Mouse (Mus musculus): ENCODE results near the gene Adgrl1. TPM values are rescaled to one million over a fixed set of nuclear protein-coding genes. Genes with fewer than 3 reads are reported as not detected.

The Adgrl1 gene
- polyA plus RNA-seq, 1 experiment from 2014 or later, result 18.8 TPM

DNA sequence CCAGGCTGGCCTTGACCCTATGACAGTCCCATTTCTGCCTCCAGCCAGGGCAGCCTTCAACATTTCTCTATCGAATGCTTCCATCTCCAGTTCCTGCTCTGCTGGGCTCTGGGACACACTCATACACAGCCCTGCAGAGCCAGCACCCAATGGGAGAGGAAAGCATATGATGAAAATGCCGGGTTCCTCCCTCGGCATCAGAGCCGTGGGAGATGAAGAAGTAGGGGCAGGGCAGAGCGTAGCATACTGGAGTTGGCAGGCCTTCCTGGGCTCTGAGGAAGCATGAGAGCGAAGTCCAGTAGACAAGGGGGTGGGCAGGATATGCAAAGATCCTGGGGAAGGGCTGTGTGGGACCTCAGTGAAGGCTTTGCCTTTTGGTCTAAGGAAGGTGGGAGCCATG is 8.7 kb downstream of the Adgrl1 start:
- H3K27me3 ChIP-seq, result no peaks in the 10 kb centered on the region
- peaks cover 66% of the 10 kb centered on the region for H3K4me1 ChIP-seq
- no peaks in the 10 kb centered on the region for H3K9me3 ChIP-seq (replicated peaks)
- H3K9ac ChIP-seq, result no peak overlapping the region
- WGBS, result 63% methylated on average over 6 of the region's 6 CpGs
- no peak overlapping the region for H3K27ac ChIP-seq
- no peak for ATAC-seq (replicated peaks; ENCODE audit: low FRiP score)
- H3K36me3 ChIP-seq, result peaks cover 10% of the 10 kb centered on the region; the same call in 1 of the 2 replicates
- no peak overlapping the region for H3K4me3 ChIP-seq (replicated peaks)
- H3K4me2 ChIP-seq, result no peak overlapping the region

DNA sequence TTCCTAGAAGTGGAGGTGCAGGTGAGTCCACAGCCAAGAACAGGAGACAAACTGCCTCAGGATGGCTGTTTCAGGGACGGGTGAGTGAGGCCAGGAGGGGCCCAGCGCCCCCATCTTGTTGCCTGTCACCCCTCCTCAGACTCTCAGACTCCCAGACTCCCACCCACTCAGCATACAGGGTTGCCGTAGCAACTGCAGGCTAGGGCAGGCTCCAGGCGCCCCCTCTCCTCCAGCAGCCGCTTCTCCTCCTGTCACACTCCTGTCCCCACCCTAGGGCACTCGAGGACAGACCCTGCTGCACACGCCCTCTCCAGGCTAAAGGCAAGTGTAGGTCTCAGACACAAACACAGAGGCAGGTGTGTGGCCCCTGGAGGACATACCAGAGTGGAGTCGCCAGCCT is 9.4 kb downstream of the Adgrl1 start:
- Histone ChIP-seq H3K27me3 (no peaks in the 10 kb centered on the region), H3K9ac (no peak overlapping the region), H3K4me3 (replicated peaks) (no peak overlapping the region), H3K4me2 (no peak overlapping the region), H3K9me3 (replicated peaks) (no peaks in the 10 kb centered on the region), H3K36me3 (peaks cover 10% of the 10 kb centered on the region; the same call in 1 of the 2 replicates), H3K27ac (no peak overlapping the region), H3K4me1 (peaks cover 66% of the 10 kb centered on the region)
- WGBS, result 36% methylated on average over 8 of the region's 8 CpGs
- no peak for ATAC-seq (replicated peaks; ENCODE audit: low FRiP score)

DNA sequence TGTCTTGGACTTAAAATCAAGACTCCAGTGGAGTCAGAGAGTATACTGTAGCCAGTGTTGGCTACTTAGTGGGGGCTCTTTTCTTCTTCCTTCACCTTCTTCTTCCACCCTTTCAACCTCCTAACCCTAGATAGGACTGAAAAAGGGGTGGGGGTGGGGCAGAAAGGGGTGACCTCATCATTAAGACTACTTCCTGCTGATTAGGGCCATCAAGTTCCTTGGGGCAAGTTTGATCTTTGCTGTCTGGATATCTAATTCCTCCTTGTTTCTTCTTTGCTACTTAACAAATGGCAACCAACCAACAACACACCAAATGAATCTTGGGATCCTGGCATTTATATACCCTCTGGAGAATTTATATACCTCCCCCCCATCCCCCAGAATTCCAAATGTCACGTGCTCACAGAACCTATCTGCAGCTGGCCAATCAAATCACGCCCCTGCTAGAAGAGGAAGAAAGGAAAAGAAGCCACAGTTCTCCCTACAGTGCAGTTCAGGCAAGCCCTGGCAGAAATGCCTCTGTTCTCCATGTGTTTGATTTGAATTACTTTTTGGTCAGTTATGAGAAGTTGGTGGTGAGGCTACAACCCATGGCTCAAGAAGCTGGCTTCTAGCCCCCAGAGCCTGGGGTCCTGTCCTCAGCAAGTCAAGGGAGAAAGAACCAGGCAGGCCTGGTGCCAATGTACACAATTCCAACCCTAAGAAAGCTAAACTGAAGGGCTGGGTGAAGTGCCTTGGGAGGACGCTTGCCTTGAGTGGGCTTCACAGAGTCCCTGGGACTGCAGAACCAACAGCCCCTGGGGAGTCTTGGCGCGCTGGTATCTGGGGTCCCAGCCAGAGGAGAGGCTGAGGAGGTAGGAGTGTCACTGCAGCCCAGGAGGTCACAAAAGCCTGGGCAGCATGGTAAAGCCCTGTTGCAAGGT is 12.2 kb downstream of the Adgrl1 start:
- Histone ChIP-seq H3K9me3 (replicated peaks) (no peaks in the 10 kb centered on the region), H3K4me2 (no peak overlapping the region), H3K4me3 (replicated peaks) (no peak overlapping the region), H3K4me1 (peaks cover 61% of the 10 kb centered on the region), H3K9ac (no peak overlapping the region), H3K27me3 (no peaks in the 10 kb centered on the region), H3K36me3 (peaks cover 6% of the 10 kb centered on the region; the same call in 1 of the 2 replicates), H3K27ac (peak overlapping the region; percentile 41; the same call in 1 of the 2 replicates)
- no peak for ATAC-seq (replicated peaks; ENCODE audit: low FRiP score)
- 69% methylated on average over 5 of the region's 5 CpGs for WGBS

DNA sequence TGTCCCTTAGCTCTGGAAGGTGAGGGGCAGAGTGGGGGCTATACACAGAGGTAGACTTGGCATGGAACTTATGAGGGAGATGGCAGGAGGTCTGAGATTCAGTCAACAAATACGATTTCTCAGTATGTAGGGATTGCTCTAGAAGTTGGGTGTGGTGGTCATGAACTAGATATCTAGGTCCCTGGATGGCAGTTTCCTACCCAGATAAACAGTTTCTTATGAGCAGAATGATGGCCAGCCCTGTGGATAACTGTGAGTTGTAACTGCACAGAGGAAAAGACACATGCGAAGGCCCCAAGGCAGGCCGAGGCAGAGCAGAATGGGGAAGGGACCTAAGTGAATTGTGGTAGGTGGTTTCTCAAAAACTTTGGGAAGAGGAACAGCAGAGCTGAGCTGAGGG is 14.3 kb downstream of the Adgrl1 start:
- Histone ChIP-seq H3K4me3 (replicated peaks) (no peak overlapping the region), H3K9me3 (replicated peaks) (no peaks in the 10 kb centered on the region), H3K4me2 (no peak overlapping the region), H3K27me3 (no peaks in the 10 kb centered on the region), H3K36me3 (peaks cover 16% of the 10 kb centered on the region), H3K9ac (no peak overlapping the region), H3K4me1 (peaks cover 42% of the 10 kb centered on the region), H3K27ac (no peak overlapping the region)
- WGBS, result 87% methylated on average over 3 of the region's 3 CpGs
- no peak for ATAC-seq (replicated peaks; ENCODE audit: low FRiP score)

DNA sequence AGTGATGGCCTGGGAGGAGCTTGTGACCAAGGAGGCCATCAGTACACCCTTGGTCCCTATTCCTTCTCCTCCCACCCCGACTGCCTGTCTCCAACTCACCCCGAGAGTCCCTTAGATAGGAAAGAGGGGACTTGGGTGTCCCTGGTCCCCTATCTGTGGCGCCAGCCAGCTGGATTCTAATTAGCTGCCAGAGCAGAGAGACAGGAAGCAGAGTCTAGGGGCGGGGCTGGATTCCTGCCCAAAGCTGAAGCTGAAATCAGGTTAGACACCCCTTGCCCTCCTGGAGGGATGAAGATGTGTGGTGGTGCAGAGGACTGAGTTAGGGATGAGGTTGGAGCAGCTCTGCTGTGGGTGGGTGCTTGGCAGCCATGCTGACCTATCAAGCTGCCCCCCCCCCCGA is 15.0 kb downstream of the Adgrl1 start:
- Histone ChIP-seq H3K4me3 (replicated peaks) (no peak overlapping the region), H3K36me3 (peaks cover 23% of the 10 kb centered on the region), H3K9ac (no peak overlapping the region), H3K4me1 (peaks cover 36% of the 10 kb centered on the region), H3K4me2 (no peak overlapping the region), H3K9me3 (replicated peaks) (no peaks in the 10 kb centered on the region), H3K27me3 (no peaks in the 10 kb centered on the region), H3K27ac (no peak overlapping the region)
- ATAC-seq (replicated peaks; ENCODE audit: low FRiP score), result no peak
- WGBS, result 56% methylated on average over 5 of the region's 5 CpGs

DNA sequence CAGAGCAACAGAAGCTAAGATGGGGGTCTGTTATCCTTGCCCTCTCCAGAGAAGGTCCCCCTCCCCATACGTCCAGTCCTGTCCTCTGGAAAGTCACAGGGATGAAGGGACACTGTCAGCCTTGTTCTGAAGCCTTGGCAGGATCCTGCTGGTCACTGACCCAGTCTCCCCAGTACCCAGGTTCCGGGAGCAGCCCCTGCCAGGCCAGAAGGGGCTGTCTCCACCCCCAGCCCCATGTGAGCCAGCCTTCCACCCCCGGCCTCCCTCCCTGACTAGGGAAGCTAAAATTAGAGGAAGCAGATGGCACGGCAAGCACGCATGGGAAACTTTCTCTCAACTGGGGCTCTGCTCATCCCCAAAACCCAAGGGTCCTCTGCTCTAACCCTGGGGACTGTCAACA is 16.1 kb downstream of the Adgrl1 start:
- H3K27ac ChIP-seq, result no peak overlapping the region
- H3K4me1 ChIP-seq, result peaks cover 29% of the 10 kb centered on the region
- H3K9me3 ChIP-seq (replicated peaks), result no peaks in the 10 kb centered on the region
- no peaks in the 10 kb centered on the region for H3K27me3 ChIP-seq
- WGBS, result 77% methylated on average over 5 of the region's 5 CpGs
- H3K4me3 ChIP-seq (replicated peaks), result no peak overlapping the region
- no peak overlapping the region for H3K4me2 ChIP-seq
- peaks cover 33% of the 10 kb centered on the region for H3K36me3 ChIP-seq
- H3K9ac ChIP-seq, result no peak overlapping the region
- no peak for ATAC-seq (replicated peaks; ENCODE audit: low FRiP score)

DNA sequence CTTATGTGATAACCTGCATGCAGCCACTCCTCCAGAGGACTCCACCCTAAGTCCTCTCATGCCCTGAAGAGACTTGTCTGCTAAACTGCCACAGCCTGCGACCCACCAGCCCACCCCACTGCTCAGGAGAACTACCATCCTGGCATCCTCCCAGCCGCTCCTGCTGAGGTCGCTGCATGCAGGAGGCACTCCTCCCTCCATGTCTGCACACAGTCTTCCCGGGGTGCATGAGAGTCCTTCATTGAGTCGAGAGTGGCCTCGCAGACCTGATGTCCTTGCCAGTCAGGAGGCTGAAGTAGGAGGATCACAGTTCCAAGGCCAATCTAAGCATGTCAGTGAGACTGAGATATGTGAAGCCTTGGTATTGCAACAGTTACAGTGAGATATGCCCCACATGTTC is 17.7 kb downstream of the Adgrl1 start:
- Histone ChIP-seq H3K9me3 (replicated peaks) (no peaks in the 10 kb centered on the region), H3K4me1 (peaks cover 19% of the 10 kb centered on the region), H3K4me2 (no peak overlapping the region), H3K4me3 (replicated peaks) (no peak overlapping the region), H3K9ac (no peak overlapping the region), H3K27ac (no peak overlapping the region), H3K36me3 (peaks cover 44% of the 10 kb centered on the region), H3K27me3 (no peaks in the 10 kb centered on the region)
- 75% methylated on average over 6 of the region's 6 CpGs for WGBS
- ATAC-seq (replicated peaks; ENCODE audit: low FRiP score), result no peak

DNA sequence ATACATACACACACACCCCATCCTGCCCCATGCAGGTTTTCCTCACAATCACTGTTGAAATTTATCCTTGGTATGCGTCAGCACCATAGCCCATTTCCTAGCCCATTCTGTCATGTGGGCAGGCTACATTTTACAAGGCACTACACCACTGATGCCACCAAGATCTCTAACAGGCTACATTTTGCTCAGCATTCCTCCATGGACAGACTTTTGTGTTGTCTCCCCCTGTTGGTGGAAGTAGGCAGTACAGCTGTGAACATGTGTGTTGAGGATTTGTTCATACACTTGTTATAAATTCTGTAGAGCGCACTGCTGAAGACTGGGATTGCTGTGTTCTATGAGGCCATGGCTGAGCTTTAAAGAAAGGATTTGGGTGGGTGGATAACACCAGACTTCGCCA is 21.7 kb downstream of the Adgrl1 start:
- H3K9ac ChIP-seq, result no peak overlapping the region
- H3K27me3 ChIP-seq, result no peaks in the 10 kb centered on the region
- H3K4me1 ChIP-seq, result peaks cover 16% of the 10 kb centered on the region
- no peak overlapping the region for H3K4me3 ChIP-seq (replicated peaks)
- peaks cover 72% of the 10 kb centered on the region for H3K36me3 ChIP-seq
- no peak overlapping the region for H3K27ac ChIP-seq
- no peaks in the 10 kb centered on the region for H3K9me3 ChIP-seq (replicated peaks)
- whole genome bisulfite sequencing, result 72% methylated on average over 3 of the region's 3 CpGs
- no peak overlapping the region for H3K4me2 ChIP-seq
- no peak for ATAC-seq (replicated peaks; ENCODE audit: low FRiP score)

DNA sequence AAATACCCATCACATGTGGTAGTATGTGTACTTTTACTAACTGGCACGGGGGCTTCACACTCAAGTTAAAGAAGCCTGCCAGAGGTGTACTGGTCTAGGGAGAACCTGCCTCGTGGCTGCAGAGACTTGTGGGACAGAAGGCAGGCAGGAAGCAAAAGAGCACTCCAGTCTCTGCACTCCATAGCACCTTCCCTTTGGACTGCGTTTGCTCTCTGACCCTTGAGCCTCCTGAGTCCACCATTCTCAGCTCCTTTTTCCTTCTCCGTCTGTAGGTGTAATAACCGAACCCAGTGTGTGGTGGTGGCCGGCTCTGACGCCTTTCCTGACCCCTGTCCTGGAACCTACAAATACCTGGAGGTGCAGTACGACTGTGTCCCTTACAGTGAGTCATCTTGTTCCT is 22.8 kb downstream of the Adgrl1 start:
- Histone ChIP-seq H3K27ac (no peak overlapping the region), H3K36me3 (peaks cover 71% of the 10 kb centered on the region), H3K4me2 (no peak overlapping the region), H3K4me3 (replicated peaks) (no peak overlapping the region), H3K9ac (no peak overlapping the region), H3K9me3 (replicated peaks) (no peaks in the 10 kb centered on the region), H3K27me3 (no peaks in the 10 kb centered on the region), H3K4me1 (peaks cover 21% of the 10 kb centered on the region)
- no peak for ATAC-seq (replicated peaks; ENCODE audit: low FRiP score)
- WGBS, result 90% methylated on average over 8 of the region's 8 CpGs

DNA sequence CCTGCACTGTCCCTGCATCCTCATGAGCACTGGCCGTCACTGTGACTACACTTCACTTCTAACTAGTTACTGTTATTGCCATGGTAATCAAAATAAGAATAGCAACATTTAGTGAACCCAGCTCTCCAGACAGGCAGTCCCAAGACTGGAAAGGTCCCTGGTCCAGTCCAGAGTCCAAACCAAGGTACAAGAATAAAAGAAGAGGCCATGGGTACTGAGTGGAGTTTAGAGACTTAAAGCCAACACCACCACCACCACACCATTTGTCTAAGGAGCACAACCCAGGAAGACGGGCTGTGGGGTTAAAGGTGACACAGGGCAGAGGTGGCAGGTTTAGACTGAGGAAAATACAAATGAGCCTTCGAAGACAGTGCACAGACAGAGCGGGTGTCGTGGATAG is 24.7 kb downstream of the Adgrl1 start:
- H3K9me3 ChIP-seq (replicated peaks), result no peaks in the 10 kb centered on the region
- no peak overlapping the region for H3K4me2 ChIP-seq
- no peak for ATAC-seq (replicated peaks; ENCODE audit: low FRiP score)
- peaks cover 74% of the 10 kb centered on the region for H3K36me3 ChIP-seq
- 84% methylated on average over 5 of the region's 5 CpGs for WGBS
- no peaks in the 10 kb centered on the region for H3K27me3 ChIP-seq
- peaks cover 21% of the 10 kb centered on the region for H3K4me1 ChIP-seq
- no peak overlapping the region for H3K4me3 ChIP-seq (replicated peaks)
- no peak overlapping the region for H3K27ac ChIP-seq
- no peak overlapping the region for H3K9ac ChIP-seq

DNA sequence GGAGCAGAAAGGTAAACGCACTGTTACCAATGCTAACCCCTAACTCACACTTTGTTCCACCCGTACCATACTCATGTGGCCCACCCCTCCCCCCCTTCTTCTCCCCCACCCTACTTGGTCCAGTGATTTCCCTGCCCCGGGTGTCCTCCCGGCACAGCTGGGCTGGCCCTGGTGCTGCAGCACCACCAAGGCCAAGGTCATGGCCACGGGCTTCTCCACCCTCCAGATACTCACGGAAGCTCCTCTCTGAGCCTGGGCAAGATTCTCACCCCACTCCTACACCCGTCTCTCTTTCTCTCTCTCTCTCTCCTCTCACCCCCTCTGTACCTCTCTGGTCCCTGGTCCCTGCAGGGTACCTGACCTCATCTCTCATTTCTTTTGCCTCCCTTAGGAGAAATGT is 26.4 kb downstream of the Adgrl1 start:
- Histone ChIP-seq H3K27ac (peak overlapping the region; percentile 18; the same call in 1 of the 2 replicates), H3K9me3 (replicated peaks) (no peaks in the 10 kb centered on the region), H3K4me3 (replicated peaks) (no peak overlapping the region), H3K4me1 (peaks cover 21% of the 10 kb centered on the region), H3K9ac (no peak overlapping the region), H3K27me3 (no peaks in the 10 kb centered on the region), H3K4me2 (no peak overlapping the region), H3K36me3 (peaks cover 74% of the 10 kb centered on the region)
- ATAC-seq (replicated peaks; ENCODE audit: low FRiP score), result peak; percentile 17; the same call in 1 of the 2 replicates
- 30% methylated on average over 7 of the region's 7 CpGs for WGBS

DNA sequence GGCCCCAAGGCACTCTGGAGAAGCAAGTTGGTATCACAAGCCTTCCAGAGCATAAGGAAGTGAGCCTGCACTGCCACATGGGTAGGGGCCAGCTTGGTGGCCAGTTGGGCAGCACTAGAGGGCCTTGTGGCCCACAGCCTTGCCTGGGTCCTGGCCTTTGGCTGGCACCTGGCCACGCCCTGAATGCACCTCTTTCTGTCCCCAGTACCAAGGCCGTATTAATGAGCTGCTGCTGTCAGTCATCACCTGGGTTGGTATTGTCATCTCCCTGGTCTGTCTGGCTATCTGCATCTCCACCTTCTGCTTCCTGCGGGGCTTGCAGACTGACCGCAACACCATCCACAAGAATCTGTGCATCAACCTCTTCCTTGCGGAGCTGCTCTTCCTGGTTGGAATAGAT is 34.3 kb downstream of the Adgrl1 start:
- Histone ChIP-seq H3K4me3 (replicated peaks) (no peak overlapping the region), H3K27ac (no peak overlapping the region), H3K36me3 (peaks cover 100% of the 10 kb centered on the region), H3K9ac (no peak overlapping the region), H3K27me3 (no peaks in the 10 kb centered on the region), H3K9me3 (replicated peaks) (no peaks in the 10 kb centered on the region), H3K4me1 (no peaks in the 10 kb centered on the region), H3K4me2 (no peak overlapping the region)
- no peak for ATAC-seq (replicated peaks; ENCODE audit: low FRiP score)
- WGBS, result 89% methylated on average over 5 of the region's 5 CpGs
